Mouse (Mus musculus) forebrain, embryonic 16.5 days (tissue): ENCODE measurements at regions not wholly inside any gene's neighbourhood (a gene's known extent, or its start where the extent isn't known, plus 50 kb on each side); places are given as distances from the start of the nearest gene placed in this dataset.

Experiments used
- ATAC-seq: fragments of 200-750 bp; cut with Nextera tagmentation; 2 replicates; pipeline ENCODE4 v1.8.0; 2017; ENCODE audit warnings: mild to moderate bottlenecking, moderate library complexity
- H3K27ac ChIP-seq: fragments of 300-500 bp; sonication (generic); 2 replicates; pipeline ENCODE4 v1.5.1; 2014; ENCODE audit warnings: low read length, control low read depth
- H3K27me3 ChIP-seq: fragments of 300-500 bp; sonication (generic); replicated peaks from 2 replicates; pipeline ENCODE4 v1.6.1; 2014; ENCODE audit warnings: low read length; ENCODE audit not compliant: control insufficient read depth, insufficient read depth
- H3K36me3 ChIP-seq: fragments of 300-500 bp; sonication (generic); 2 replicates; pipeline ENCODE4 v1.6.1; 2014; ENCODE audit not compliant: control insufficient read depth, insufficient read depth
- H3K4me1 ChIP-seq: fragments of 300-500 bp; sonication (generic); replicated peaks from 2 replicates; pipeline ENCODE4 v1.6.1; 2014; ENCODE audit warnings: low read length; ENCODE audit not compliant: control insufficient read depth, insufficient read depth
- H3K4me2 ChIP-seq: fragments of 300-500 bp; sonication (generic); 2 replicates; pipeline ENCODE4 v1.6.1; 2014; ENCODE audit warnings: mild to moderate bottlenecking, low read length, control low read depth
- H3K4me3 ChIP-seq: fragments of 300-500 bp; sonication (generic); replicated peaks from 2 replicates; pipeline ENCODE4 v1.5.1; 2014; ENCODE audit warnings: mild to moderate bottlenecking, low read length, control low read depth
- H3K9ac ChIP-seq: fragments of 300-500 bp; sonication (generic); replicated peaks from 2 replicates; pipeline ENCODE4 v1.6.1; 2014; ENCODE audit warnings: low read depth, low read length, control low read depth
- H3K9me3 ChIP-seq: fragments of 300-500 bp; sonication (generic); 2 replicates; pipeline ENCODE4 v1.6.1; 2016; ENCODE audit warnings: low read length; ENCODE audit not compliant: control insufficient read depth
- WGBS: fragments of 180-500 bp; shearing (Covaris S2); extraction: QIAGEN DNeasy Blood & Tissue Kit; methylation state at CpG from one replicate; pipeline ENCODE4 v1.1.7; 2014; 5-methylcytosine and 5-hydroxymethylcytosine counted together

DNA sequence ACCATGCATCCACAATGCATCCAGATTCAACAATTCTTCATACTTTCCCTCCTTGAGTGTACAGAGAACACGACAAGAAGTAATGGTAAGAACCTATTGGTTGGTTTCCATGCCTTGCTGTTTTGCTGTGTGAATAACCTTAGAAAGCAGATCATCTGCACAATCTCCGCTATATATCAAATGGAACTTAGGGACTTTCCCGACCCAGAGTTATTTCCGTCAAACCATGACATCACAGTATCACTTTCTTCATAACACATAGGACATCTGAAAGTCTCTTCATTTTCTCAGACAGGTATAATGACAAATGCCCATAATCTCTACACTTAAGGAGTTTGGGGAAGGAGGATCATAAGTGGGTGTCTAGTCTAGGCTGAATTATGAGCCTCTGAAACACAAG is 132.3 kb upstream of the Adgrl4 start:
- no peak for ATAC-seq
- H3K9ac ChIP-seq = no peak overlapping the region
- no peaks in the 10 kb centered on the region for H3K4me1 ChIP-seq
- no peak overlapping the region for H3K27ac ChIP-seq
- H3K27me3 ChIP-seq = no peaks in the 10 kb centered on the region
- WGBS = 95% methylated on average over 4 of the region's 4 CpGs
- H3K4me2 ChIP-seq = no peak overlapping the region
- H3K4me3 ChIP-seq = no peak overlapping the region
- H3K36me3 ChIP-seq = no peaks in the 10 kb centered on the region
- H3K9me3 ChIP-seq = no peaks in the 10 kb centered on the region

DNA sequence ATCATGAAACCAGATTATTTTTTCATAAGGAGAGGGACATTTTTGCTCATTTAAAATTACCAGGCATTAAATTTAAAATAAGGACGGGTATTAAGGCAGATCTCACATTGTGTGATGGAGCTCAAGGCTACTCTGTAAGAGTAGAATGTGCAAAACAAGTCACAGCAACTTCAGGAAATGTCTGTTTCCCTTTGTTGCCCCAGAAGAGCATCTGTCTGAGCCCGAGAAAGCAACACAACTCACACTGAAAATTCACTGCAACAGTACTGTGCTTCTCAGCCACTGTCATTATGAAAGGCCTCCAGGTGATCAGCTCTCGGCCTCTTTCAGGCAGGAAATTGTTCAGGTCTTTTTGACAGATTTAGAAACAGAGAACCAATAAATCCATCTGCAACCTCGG is 129.7 kb upstream of the Adgrl4 start:
- Histone ChIP-seq H3K4me3 (no peak overlapping the region), H3K9me3 (no peaks in the 10 kb centered on the region), H3K27ac (no peak overlapping the region), H3K4me1 (no peaks in the 10 kb centered on the region), H3K4me2 (no peak overlapping the region), H3K27me3 (no peaks in the 10 kb centered on the region), H3K36me3 (no peaks in the 10 kb centered on the region), H3K9ac (no peak overlapping the region)
- no peak for ATAC-seq
- 54% methylated on average over 4 of the region's 4 CpGs for WGBS

DNA sequence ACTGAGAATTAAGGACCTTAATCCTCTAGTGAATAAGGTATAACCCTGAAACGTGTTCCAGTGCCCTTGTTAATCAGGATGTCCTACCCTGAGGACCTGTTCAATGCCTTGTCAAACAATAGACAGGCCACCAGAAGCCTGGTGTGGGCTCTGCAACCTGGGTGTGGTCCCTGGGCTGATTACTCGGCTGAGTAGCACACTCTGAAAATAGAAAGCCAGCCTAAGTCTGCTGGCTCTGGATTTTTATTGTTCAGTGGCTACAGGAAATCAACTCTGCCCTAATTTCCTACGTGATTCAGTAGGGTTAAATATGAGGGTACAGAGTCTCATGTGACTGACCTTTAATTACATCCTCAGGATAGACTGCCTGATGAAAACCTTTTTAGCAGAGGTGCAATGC is 113.9 kb upstream of the Adgrl4 start:
- WGBS = 10% methylated on average over 3 of the region's 3 CpGs
- Histone ChIP-seq H3K4me3 (no peak overlapping the region), H3K9me3 (no peaks in the 10 kb centered on the region), H3K9ac (no peak overlapping the region), H3K27ac (no peak overlapping the region), H3K36me3 (no peaks in the 10 kb centered on the region), H3K4me2 (no peak overlapping the region), H3K27me3 (no peaks in the 10 kb centered on the region), H3K4me1 (no peaks in the 10 kb centered on the region)
- ATAC-seq = no peak

DNA sequence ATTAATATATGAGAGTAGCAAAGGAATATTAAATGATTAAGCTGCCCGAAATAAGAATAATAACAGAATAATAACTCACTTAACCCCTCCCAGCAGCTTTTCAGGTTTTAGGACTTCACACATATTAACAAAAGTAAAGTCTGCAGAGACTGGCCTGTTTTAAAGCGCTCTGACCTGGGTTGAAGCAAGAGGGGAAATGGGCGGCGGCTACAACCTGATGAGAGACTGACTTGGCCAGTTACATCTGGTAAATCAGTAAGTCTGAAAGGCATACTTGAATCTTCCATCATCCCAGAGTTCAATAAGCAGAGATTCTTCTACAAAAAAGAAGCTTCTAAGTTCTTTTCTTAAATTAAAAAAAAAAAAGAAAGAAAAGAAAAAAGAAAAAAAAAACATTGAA is 107.9 kb upstream of the Adgrl4 start:
- H3K4me2 ChIP-seq = no peak overlapping the region
- no peak overlapping the region for H3K4me3 ChIP-seq
- peaks cover 7% of the 10 kb centered on the region for H3K4me1 ChIP-seq
- H3K9ac ChIP-seq = no peak overlapping the region
- WGBS = 95% methylated on average over 4 of the region's 4 CpGs
- no peaks in the 10 kb centered on the region for H3K9me3 ChIP-seq
- no peaks in the 10 kb centered on the region for H3K36me3 ChIP-seq
- no peak for ATAC-seq
- no peak overlapping the region for H3K27ac ChIP-seq
- H3K27me3 ChIP-seq = no peaks in the 10 kb centered on the region

DNA sequence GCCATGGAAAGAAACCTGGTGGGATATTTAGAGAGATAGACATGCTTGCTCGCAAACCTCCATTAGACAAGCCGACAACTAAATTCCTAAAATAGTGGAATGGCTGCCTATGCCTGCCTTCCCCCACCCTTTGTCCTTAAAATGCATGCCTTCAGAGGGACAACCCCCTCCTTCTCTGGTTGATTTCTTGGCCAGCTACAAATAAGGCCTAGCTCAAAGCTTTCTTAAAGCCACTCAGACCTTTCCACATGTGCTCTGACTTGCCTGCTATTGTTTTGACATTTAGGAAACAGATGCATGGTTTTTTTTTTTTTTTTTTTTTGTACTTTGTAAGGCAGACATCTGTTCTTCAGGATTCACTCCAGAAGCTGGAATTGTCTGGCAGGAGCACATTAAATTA is 105.8 kb upstream of the Adgrl4 start:
- Histone ChIP-seq H3K27ac (no peak overlapping the region), H3K4me3 (no peak overlapping the region), H3K9ac (no peak overlapping the region), H3K27me3 (no peaks in the 10 kb centered on the region), H3K9me3 (no peaks in the 10 kb centered on the region), H3K4me1 (peaks cover 7% of the 10 kb centered on the region), H3K4me2 (no peak overlapping the region), H3K36me3 (no peaks in the 10 kb centered on the region)
- WGBS = 86% methylated on average over 2 of the region's 2 CpGs
- ATAC-seq = no peak

DNA sequence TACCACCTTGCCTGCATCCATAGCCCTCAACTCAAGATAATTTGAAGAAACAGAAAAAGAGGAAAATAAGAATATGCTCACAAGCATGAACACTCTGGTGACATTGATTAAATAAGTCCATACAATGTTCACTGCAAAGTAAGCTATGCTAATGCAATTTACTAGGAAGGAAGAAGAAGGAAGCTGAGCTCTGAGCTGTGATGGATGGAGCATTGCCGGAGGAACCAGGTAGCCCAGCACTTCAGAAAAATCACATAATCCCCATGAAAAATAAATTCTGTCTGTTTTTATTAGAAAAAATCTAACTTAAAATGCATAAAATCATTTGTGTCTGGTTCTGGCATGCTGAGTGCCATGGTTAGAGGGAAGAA is 105.4 kb upstream of the Adgrl4 start:
- H3K4me1 ChIP-seq = peaks cover 7% of the 10 kb centered on the region
- H3K36me3 ChIP-seq = no peaks in the 10 kb centered on the region
- H3K27ac ChIP-seq = no peak overlapping the region
- no peak overlapping the region for H3K4me3 ChIP-seq
- 88% methylated on average over 1 of the region's 1 CpGs for WGBS
- H3K9me3 ChIP-seq = no peaks in the 10 kb centered on the region
- ATAC-seq = no peak
- no peak overlapping the region for H3K9ac ChIP-seq
- H3K4me2 ChIP-seq = no peak overlapping the region
- H3K27me3 ChIP-seq = no peaks in the 10 kb centered on the region

DNA sequence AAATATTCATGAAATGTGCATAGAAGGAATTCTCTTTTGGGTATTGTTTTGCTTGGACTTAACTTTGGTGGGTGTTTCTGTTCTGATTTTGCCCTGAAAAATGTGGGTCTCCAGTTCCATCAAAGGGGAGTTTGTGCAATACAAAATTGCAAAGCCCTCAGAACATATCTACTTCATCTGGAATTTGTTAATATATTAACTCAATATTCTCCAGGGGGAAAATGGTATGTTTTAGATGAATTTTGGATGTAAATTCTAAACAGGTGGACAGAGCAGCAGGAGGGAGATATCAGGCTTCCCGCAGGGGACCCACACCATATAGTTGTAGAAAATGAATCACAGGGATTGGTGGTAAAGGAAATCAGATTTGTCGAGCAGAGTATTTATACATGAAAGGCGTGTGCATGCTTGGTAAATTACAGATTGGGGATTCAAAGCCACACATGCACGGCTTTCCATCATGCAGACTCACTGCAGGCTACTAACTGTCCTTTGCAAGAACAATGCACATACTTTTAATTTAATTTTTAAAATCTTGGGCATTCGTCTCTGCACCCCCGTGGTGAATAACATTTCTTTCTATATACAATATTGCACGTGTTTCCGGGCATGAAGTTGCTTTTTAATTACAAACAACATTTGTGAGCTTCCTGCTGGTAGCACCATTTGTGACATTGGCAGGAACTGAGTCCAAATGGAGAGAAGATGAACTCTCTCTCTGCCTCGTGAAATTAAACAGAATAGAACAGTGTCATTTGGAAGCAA is 104.8 kb upstream of the Adgrl4 start:
- H3K4me1 ChIP-seq = peaks cover 7% of the 10 kb centered on the region
- H3K36me3 ChIP-seq = no peaks in the 10 kb centered on the region
- H3K27me3 ChIP-seq = no peaks in the 10 kb centered on the region
- WGBS = 54% methylated on average over 9 of the region's 9 CpGs
- no peaks in the 10 kb centered on the region for H3K9me3 ChIP-seq
- H3K27ac ChIP-seq = peak overlapping the region; percentile 35; the same call in 1 of the 2 replicates
- no peak overlapping the region for H3K4me2 ChIP-seq
- H3K9ac ChIP-seq = no peak overlapping the region
- ATAC-seq = peak; percentile 56; the same call in 1 of the 2 replicates
- no peak overlapping the region for H3K4me3 ChIP-seq

DNA sequence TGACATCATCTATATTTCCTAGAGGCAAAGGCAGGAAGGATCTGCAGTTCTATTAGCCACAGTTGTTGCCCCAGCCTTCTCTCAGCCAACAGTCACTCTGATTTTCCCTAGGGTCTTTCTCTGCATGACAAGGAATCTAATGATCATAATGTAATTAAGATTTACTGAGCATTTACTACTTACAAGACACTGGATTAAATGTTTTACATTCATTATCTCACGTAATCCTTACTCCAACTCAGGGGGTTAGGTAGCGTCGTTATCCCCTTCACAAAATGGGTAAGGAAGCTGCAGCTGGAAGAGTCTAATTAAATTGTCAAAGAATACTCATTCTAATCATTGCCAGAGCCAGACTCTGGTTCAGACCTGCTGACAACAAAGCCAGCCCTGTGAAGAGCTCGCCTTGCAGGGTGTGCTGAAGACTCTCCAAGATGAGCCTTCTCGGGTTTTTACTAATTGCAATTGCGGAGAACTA is 103.8 kb upstream of the Adgrl4 start:
- Histone ChIP-seq H3K4me3 (no peak overlapping the region), H3K4me1 (peaks cover 7% of the 10 kb centered on the region), H3K4me2 (0 out of 2 replicates have a peak overlapping the region, but pooled peaks have one; percentile 23), H3K9me3 (no peaks in the 10 kb centered on the region), H3K27ac (0 out of 2 replicates have a peak overlapping the region, but pooled peaks have one; percentile 34), H3K27me3 (no peaks in the 10 kb centered on the region), H3K36me3 (no peaks in the 10 kb centered on the region), H3K9ac (no peak overlapping the region)
- ATAC-seq = peak; percentile 80
- WGBS = 8% methylated on average over 6 of the region's 6 CpGs

DNA sequence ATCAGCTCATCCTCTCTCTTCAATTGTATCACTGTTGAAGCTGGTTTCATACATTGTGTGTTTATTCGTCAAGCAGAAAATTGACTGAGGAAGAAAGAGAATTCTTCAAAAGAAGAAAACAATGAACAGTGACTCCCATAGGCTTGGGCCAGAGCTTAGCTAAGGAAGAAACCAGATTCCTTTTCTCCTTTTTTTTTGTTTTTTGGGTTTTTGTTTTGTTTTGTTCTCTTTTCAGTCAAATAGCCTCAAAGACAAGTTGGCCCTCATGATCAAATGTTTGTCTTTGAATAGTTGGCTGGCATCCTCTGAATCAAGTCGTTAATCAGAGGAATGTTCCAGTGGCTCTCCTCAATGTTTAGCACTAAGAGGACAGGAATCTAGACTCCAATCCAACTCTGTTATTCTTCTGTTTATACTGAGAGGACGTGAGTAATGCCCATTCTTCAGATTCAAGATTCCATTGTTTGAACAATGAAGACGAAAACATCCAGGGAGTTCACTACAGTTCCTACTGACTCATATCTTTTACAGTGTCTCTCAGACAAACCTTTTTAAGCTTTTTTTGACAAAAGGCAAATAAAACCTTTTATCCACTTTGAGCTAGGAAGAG is 86.1 kb upstream of the Adgrl4 start:
- no peaks in the 10 kb centered on the region for H3K36me3 ChIP-seq
- no peak overlapping the region for H3K27ac ChIP-seq
- no peak for ATAC-seq
- no peak overlapping the region for H3K9ac ChIP-seq
- H3K4me2 ChIP-seq = no peak overlapping the region
- H3K9me3 ChIP-seq = no peaks in the 10 kb centered on the region
- WGBS = 32% methylated on average over 4 of the region's 4 CpGs
- no peaks in the 10 kb centered on the region for H3K4me1 ChIP-seq
- H3K4me3 ChIP-seq = no peak overlapping the region
- no peaks in the 10 kb centered on the region for H3K27me3 ChIP-seq
